Mouse (Mus musculus): Measurements from ENCODE around the gene Sh2b3.

Sh2b3 gene

GRCm38 (mm10) chr5:121837441-121838340 is at the start of gene Sh2b3:
TSS of gene Sh2b3 (minus strand) at chr5:121837646.
- in situ Hi-C loops (cut with MboI; ENCODE audit: low pct_unique_long_range_greater_than_20kb in 1 of 2, low sequenced_read_pairs in 2 of 2, unreplicated experiment in 1 of 2), result no loop called here

- in situ Hi-C loops (cut with MboI; ENCODE audit: low pct_unique_long_range_greater_than_20kb in 1 of 2, low sequenced_read_pairs in 2 of 2, unreplicated experiment in 1 of 2), result no loop called here
Measured at GRCm38 (mm10) chr5:121883356-121883755, 45.9 kb upstream of the Sh2b3 start.

- in situ Hi-C loops (cut with MboI; ENCODE audit: low pct_unique_long_range_greater_than_20kb in 1 of 2, low sequenced_read_pairs in 2 of 2, unreplicated experiment in 1 of 2), result loop anchor here in 1 of 2 experiments (10.0 kb wide), 1 partner anchor 176 kb away; the partner anchor contains the start of gene Cux2
Measured at GRCm38 (mm10) chr5:121879211-121879610, 41.8 kb upstream of the Sh2b3 start.

GRCm38 (mm10) chr5:121878703-121879102 is 41.3 kb upstream of the Sh2b3 start:
- in situ Hi-C loops (cut with MboI; ENCODE audit: low pct_unique_long_range_greater_than_20kb in 1 of 2, low sequenced_read_pairs in 2 of 2, unreplicated experiment in 1 of 2), result loop anchor here in 1 of 2 experiments (10.0 kb wide), 1 partner anchor 176 kb away; the partner anchor contains the start of gene Cux2

- in situ Hi-C loops (cut with MboI; ENCODE audit: low pct_unique_long_range_greater_than_20kb in 1 of 2, low sequenced_read_pairs in 2 of 2, unreplicated experiment in 1 of 2), result loop anchor here in 1 of 2 experiments (10.0 kb wide), 1 partner anchor 178 kb away; the partner anchor contains the start of gene Cux2
Measured at GRCm38 (mm10) chr5:121876901-121877300, 39.5 kb upstream of the Sh2b3 start.

- in situ Hi-C loops (cut with MboI; ENCODE audit: low pct_unique_long_range_greater_than_20kb in 1 of 2, low sequenced_read_pairs in 2 of 2, unreplicated experiment in 1 of 2), result loop anchor here in 1 of 2 experiments (10.0 kb wide), 1 partner anchor 180 kb away; the partner anchor contains the start of gene Cux2
Measured at GRCm38 (mm10) chr5:121875041-121875440, 37.6 kb upstream of the Sh2b3 start.

- in situ Hi-C loops (cut with MboI; ENCODE audit: low pct_unique_long_range_greater_than_20kb in 1 of 2, low sequenced_read_pairs in 2 of 2, unreplicated experiment in 1 of 2), result loop anchor here in 1 of 2 experiments (10.0 kb wide), 1 partner anchor 183 kb away; the partner anchor contains the start of gene Cux2
Measured at GRCm38 (mm10) chr5:121872158-121872557, 34.7 kb upstream of the Sh2b3 start.

GRCm38 (mm10) chr5:121871515-121872030 is 34.1 kb upstream of the Sh2b3 start:
- in situ Hi-C loops (cut with MboI; ENCODE audit: low pct_unique_long_range_greater_than_20kb in 1 of 2, low sequenced_read_pairs in 2 of 2, unreplicated experiment in 1 of 2), result loop anchor here in 1 of 2 experiments (10.0 kb wide), 1 partner anchor 183 kb away; the partner anchor contains the start of gene Cux2

- in situ Hi-C loops (cut with MboI; ENCODE audit: low pct_unique_long_range_greater_than_20kb in 1 of 2, low sequenced_read_pairs in 2 of 2, unreplicated experiment in 1 of 2), result loop anchor here in 1 of 2 experiments (10.0 kb wide), 1 partner anchor 184 kb away; the partner anchor contains the start of gene Cux2
Measured at GRCm38 (mm10) chr5:121870832-121871231, 33.4 kb upstream of the Sh2b3 start.

- in situ Hi-C loops (cut with MboI; ENCODE audit: low pct_unique_long_range_greater_than_20kb in 1 of 2, low sequenced_read_pairs in 2 of 2, unreplicated experiment in 1 of 2), result loop anchor here in 1 of 2 experiments (10.0 kb wide), 1 partner anchor 207 kb away; no protein-coding TSS in a partner anchor
Measured at GRCm38 (mm10) chr5:121867963-121868362, 30.5 kb upstream of the Sh2b3 start.

- in situ Hi-C loops (cut with MboI; ENCODE audit: low pct_unique_long_range_greater_than_20kb in 1 of 2, low sequenced_read_pairs in 2 of 2, unreplicated experiment in 1 of 2), result loop anchor here in 1 of 2 experiments (10.0 kb wide), 1 partner anchor 210 kb away; no protein-coding TSS in a partner anchor
Measured at GRCm38 (mm10) chr5:121864330-121864729, 26.9 kb upstream of the Sh2b3 start.

- in situ Hi-C loops (cut with MboI; ENCODE audit: low pct_unique_long_range_greater_than_20kb in 1 of 2, low sequenced_read_pairs in 2 of 2, unreplicated experiment in 1 of 2), result loop anchor here in 1 of 2 experiments (10.0 kb wide), 1 partner anchor 213 kb away; no protein-coding TSS in a partner anchor
Measured at GRCm38 (mm10) chr5:121861964-121862363, 24.5 kb upstream of the Sh2b3 start.

- in situ Hi-C loops (cut with MboI; ENCODE audit: low pct_unique_long_range_greater_than_20kb in 1 of 2, low sequenced_read_pairs in 2 of 2, unreplicated experiment in 1 of 2), result no loop called here
Measured at GRCm38 (mm10) chr5:121858427-121858826, 21.0 kb upstream of the Sh2b3 start.

- in situ Hi-C loops (cut with MboI; ENCODE audit: low pct_unique_long_range_greater_than_20kb in 1 of 2, low sequenced_read_pairs in 2 of 2, unreplicated experiment in 1 of 2), result no loop called here
Measured at GRCm38 (mm10) chr5:121856740-121857139, 19.3 kb upstream of the Sh2b3 start.

- in situ Hi-C loops (cut with MboI; ENCODE audit: low pct_unique_long_range_greater_than_20kb in 1 of 2, low sequenced_read_pairs in 2 of 2, unreplicated experiment in 1 of 2), result no loop called here
Measured at GRCm38 (mm10) chr5:121854768-121855167, 17.3 kb upstream of the Sh2b3 start.

GRCm38 (mm10) chr5:121853368-121854051 is 16.1 kb upstream of the Sh2b3 start:
- in situ Hi-C loops (cut with MboI; ENCODE audit: low pct_unique_long_range_greater_than_20kb in 1 of 2, low sequenced_read_pairs in 2 of 2, unreplicated experiment in 1 of 2), result no loop called here

GRCm38 (mm10) chr5:121849478-121850349 is 12.3 kb upstream of the Sh2b3 start:
- in situ Hi-C loops (cut with MboI; ENCODE audit: low pct_unique_long_range_greater_than_20kb in 1 of 2, low sequenced_read_pairs in 2 of 2, unreplicated experiment in 1 of 2), result no loop called here
